10 mouse cellular contexts compared by ENCODE assay signal in genomic region chr8:44985326-44986288, GRCm38 (mm10). TPM values are rescaled to one million over a fixed set of nuclear protein-coding genes. Genes with fewer than 3 reads are reported as not detected.
DNase-seq lines count a peak whose midpoint lies in the region; ATAC-seq lines count a peak whose summit lies in the region.
"Had no signal": no experiment of that assay in that cellular context is flagged by ENCODE, and none has a peak within 500 bp of the region (broad histone marks: within the 10 kb centered on the region; RNA-seq: fewer than 3 reads in every experiment).

No protein-coding gene starts in this region.

- 0 out of 2 replicates have a peak overlapping the region, but pooled peaks have one; percentile 38 for H3K27ac ChIP-seq in hindbrain, embryonic 15.5 days (replicated peaks)
- H3K27ac ChIP-seq in midbrain, embryonic 11.5 days (ENCODE audit: low read depth, low read length) = no peak overlapping the region
- H3K27ac ChIP-seq: embryonic facial prominence, embryonic 13.5 days; liver, embryonic 15.5 days had no signal

- ATAC-seq in hindbrain, embryonic 15.5 days (ENCODE audit: low FRiP score, low read depth) = peak; percentile 68
- ATAC-seq in midbrain, embryonic 11.5 days (ENCODE audit: low FRiP score) = peak; percentile 79
- ATAC-seq in erythroblast, adult 5-6 weeks (replicated peaks; ENCODE audit: low FRiP score, poor library complexity, severe bottlenecking) = no peak

- H3K4me2 ChIP-seq in hindbrain, embryonic 15.5 days = no peak overlapping the region
- H3K4me2 ChIP-seq in midbrain, embryonic 11.5 days = no peak overlapping the region
- H3K4me2 ChIP-seq: embryonic facial prominence, embryonic 13.5 days; liver, embryonic 15.5 days had no signal

- H3K9ac ChIP-seq in hindbrain, embryonic 15.5 days = no peak overlapping the region
- no peak overlapping the region for H3K9ac ChIP-seq in midbrain, embryonic 11.5 days (ENCODE audit: low read length)
- H3K9ac ChIP-seq: embryonic facial prominence, embryonic 13.5 days; liver, embryonic 15.5 days had no signal

- H3K9me3 ChIP-seq in hindbrain, embryonic 15.5 days = no peaks in the 10 kb centered on the region
- H3K9me3 ChIP-seq in midbrain, embryonic 11.5 days (ENCODE audit: control insufficient read depth, low read length) = no peaks in the 10 kb centered on the region
- H3K9me3 ChIP-seq: embryonic facial prominence, embryonic 13.5 days; liver, embryonic 15.5 days had no signal

- WGBS in hindbrain, embryonic 15.5 days = 28% methylated on average over 10 of the region's 10 CpGs
- 26% methylated on average over 10 of the region's 10 CpGs for WGBS in midbrain, embryonic 11.5 days

- H3K4me3 ChIP-seq in hindbrain, embryonic 15.5 days = no peak overlapping the region
- H3K4me3 ChIP-seq in midbrain, embryonic 11.5 days (ENCODE audit: low read depth, low read length) = no peak overlapping the region
- H3K4me3 ChIP-seq: embryonic facial prominence, embryonic 13.5 days; liver, embryonic 15.5 days had no signal

- H3K27me3 ChIP-seq in hindbrain, embryonic 15.5 days = no peaks in the 10 kb centered on the region
- no peaks in the 10 kb centered on the region for H3K27me3 ChIP-seq in midbrain, embryonic 11.5 days (ENCODE audit: control insufficient read depth, insufficient read depth, low read length)
- H3K27me3 ChIP-seq: embryonic facial prominence, embryonic 13.5 days; liver, embryonic 15.5 days had no signal

- no peaks in the 10 kb centered on the region for H3K36me3 ChIP-seq in hindbrain, embryonic 15.5 days
- H3K36me3 ChIP-seq in midbrain, embryonic 11.5 days (ENCODE audit: control insufficient read depth, insufficient read depth, low read length) = no peaks in the 10 kb centered on the region
- H3K36me3 ChIP-seq: liver, embryonic 15.5 days had no signal

- H3K4me1 ChIP-seq in hindbrain, embryonic 15.5 days (replicated peaks) = peaks cover 15% of the 10 kb centered on the region
- peaks cover 12% of the 10 kb centered on the region for H3K4me1 ChIP-seq in midbrain, embryonic 11.5 days (ENCODE audit: control insufficient read depth, insufficient read depth, low read length)
- H3K4me1 ChIP-seq: liver, embryonic 15.5 days had no signal

- peak; percentile 38 for DNase-seq in adrenal gland, adult 2 months
- DNase-seq in adrenal gland, adult 8-10 months = no peak
- peak; percentile 31 for DNase-seq in right cerebral cortex, adult 18-20 months
- no peak for DNase-seq in right cerebral cortex, postnatal 14 days
- DNase-seq in midbrain, embryonic 11.5 days (ENCODE audit: low spot score, missing footprints) = peak; percentile 91
- DNase-seq in gastrocnemius, postnatal 25 days = no peak

RNA-seq across cellular contexts. Expression of gene Fat1, which starts 50.4 kb away (rescaled TPM):
- total RNA-seq in adrenal gland, adult 2 months (2021) = 10 to 100 TPM; 39.9 to 75.4 TPM
- polyA plus RNA-seq in adrenal gland, adult 2 months (2012; rRNA removed) = 23.3 and 36.1 TPM in 2 replicates
- total RNA-seq in adrenal gland, adult 8-10 months (2022) = 10 to 100 TPM; 49.0 to 69.7 (median 55.0) TPM
- polyA plus RNA-seq in hindbrain, embryonic 15.5 days (2015; fragmentation: Nextera tagmentation; extraction: Ambion mirVana) = 14.6 and 15.8 TPM in 2 replicates
- 23.1 and 25.1 TPM in 2 replicates for polyA plus RNA-seq in midbrain, embryonic 11.5 days (2014; fragmentation: Nextera tagmentation; extraction: Ambion mirVana)
- under 0.01 TPM in 1 of 2 replicates, not detected in the other for total RNA-seq in erythroblast, adult 5-6 weeks (2015; ENCODE audit: low replicate concordance)
- total RNA-seq in erythroblast, adult 5-6 weeks (2017; ENCODE audit: low replicate concordance) = 0.17 TPM in 1 of 2 replicates, not detected in the other
- 1 to 10 TPM; 5.4 to 5.5 TPM for total RNA-seq in gastrocnemius, postnatal 25 days (2021)

Comparison
In these comparisons a context has a peak if more than half of its experiments do, and no peak if none do; other contexts are left out.
1. DNase-seq: peak in adrenal gland, adult 2 months (single experiment), right cerebral cortex, adult 18-20 months (single experiment) and midbrain, embryonic 11.5 days (single experiment); none in adrenal gland, adult 8-10 months (single experiment), right cerebral cortex, postnatal 14 days (single experiment) and gastrocnemius, postnatal 25 days (single experiment).
2. RNA of gene Fat1, which starts 50.4 kb away (total RNA-seq): 39.9 to 75.4 TPM in adrenal gland, adult 2 months and 49.0 to 69.7 TPM in adrenal gland, adult 8-10 months; 5.4 to 5.5 TPM in gastrocnemius, postnatal 25 days and under 0.01 to 0.17 TPM in erythroblast, adult 5-6 weeks; every median in the first group is over 4 times any median in the second.